Mouse (Mus musculus): ENCODE data around the gene Hspa1l. TPM values are rescaled to one million over a fixed set of nuclear protein-coding genes. Genes with fewer than 3 reads are reported as not detected.
"Not testable (repeated sequence)": the region's sequence is repeated elsewhere in the genome, so short reads cannot be mapped to it uniquely, and the experiment has no call there.

The Hspa1l gene
- polyA plus RNA-seq, 1 experiment from 2014 or later, result 0.46 TPM

GRCm38 (mm10) chr17:34941344-34942041, 31.0 kb upstream of the Hspa1l start:
- no peaks in the 10 kb centered on the region for H3K27me3 ChIP-seq
- no peak overlapping the region for H3K27ac ChIP-seq
- no peak overlapping the region for H3K9ac ChIP-seq
- no peak for ATAC-seq (ENCODE audit: insufficient number of reproducible peaks, low FRiP score, low TSS enrichment, low read depth)
- H3K9me3 ChIP-seq, result no peaks in the 10 kb centered on the region
- no peaks in the 10 kb centered on the region for H3K36me3 ChIP-seq
- H3K4me3 ChIP-seq, result peak overlapping the region; percentile 22
- WGBS, result 5% methylated on average over 15 of the region's 15 CpGs
- H3K4me2 ChIP-seq, result peak overlapping the region; percentile 33
- peaks cover 12% of the 10 kb centered on the region for H3K4me1 ChIP-seq

- peaks cover 12% of the 10 kb centered on the region for H3K4me1 ChIP-seq
- H3K4me3 ChIP-seq, result no peak overlapping the region
- H3K27ac ChIP-seq, result no peak overlapping the region
- H3K9me3 ChIP-seq, result no peaks in the 10 kb centered on the region
- H3K36me3 ChIP-seq, result no peaks in the 10 kb centered on the region
- no peak overlapping the region for H3K4me2 ChIP-seq
- 77% methylated on average over 4 of the region's 4 CpGs for WGBS
- no peak for ATAC-seq (ENCODE audit: insufficient number of reproducible peaks, low FRiP score, low TSS enrichment, low read depth)
- H3K9ac ChIP-seq, result no peak overlapping the region
- H3K27me3 ChIP-seq, result no peaks in the 10 kb centered on the region
Measured at GRCm38 (mm10) chr17:34943128-34943815, 29.2 kb upstream of the Hspa1l start.

- ATAC-seq (ENCODE audit: insufficient number of reproducible peaks, low FRiP score, low TSS enrichment, low read depth), result no peak
- Histone ChIP-seq H3K4me3 (no peak overlapping the region), H3K9me3 (no peaks in the 10 kb centered on the region), H3K27me3 (no peaks in the 10 kb centered on the region), H3K9ac (no peak overlapping the region), H3K27ac (no peak overlapping the region), H3K4me1 (peaks cover 12% of the 10 kb centered on the region), H3K4me2 (no peak overlapping the region), H3K36me3 (peaks cover under 1% of the 10 kb centered on the region)
Measured at GRCm38 (mm10) chr17:34944362-34944761, 28.1 kb upstream of the Hspa1l start.

GRCm38 (mm10) chr17:34946486-34947140, 25.9 kb upstream of the Hspa1l start:
- Histone ChIP-seq H3K36me3 (peaks cover 20% of the 10 kb centered on the region), H3K4me3 (no peak overlapping the region)
- 86% methylated on average over 5 of the region's 5 CpGs for WGBS

GRCm38 (mm10) chr17:34947606-34948005, 24.9 kb upstream of the Hspa1l start:
- Histone ChIP-seq H3K4me3 (no peak overlapping the region), H3K4me1 (peaks cover 19% of the 10 kb centered on the region), H3K9me3 (no peaks in the 10 kb centered on the region), H3K27me3 (no peaks in the 10 kb centered on the region), H3K36me3 (peaks cover 20% of the 10 kb centered on the region), H3K4me2 (no peak overlapping the region), H3K27ac (no peak overlapping the region), H3K9ac (no peak overlapping the region)
- WGBS, result 26% methylated on average over 8 of the region's 8 CpGs
- ATAC-seq (ENCODE audit: insufficient number of reproducible peaks, low FRiP score, low TSS enrichment, low read depth), result no peak

More at GRCm38 (mm10) chr17:34946486-34947140, 25.9 kb upstream of the Hspa1l start:
- H3K27ac ChIP-seq, result no peak overlapping the region
- no peak for ATAC-seq (ENCODE audit: insufficient number of reproducible peaks, low FRiP score, low TSS enrichment, low read depth)
- no peaks in the 10 kb centered on the region for H3K9me3 ChIP-seq
- H3K4me2 ChIP-seq, result no peak overlapping the region
- no peaks in the 10 kb centered on the region for H3K27me3 ChIP-seq
- peaks cover 23% of the 10 kb centered on the region for H3K4me1 ChIP-seq
- H3K9ac ChIP-seq, result no peak overlapping the region

GRCm38 (mm10) chr17:34948721-34949552, 23.6 kb upstream of the Hspa1l start:
- not testable (repeated sequence) for H3K27me3 ChIP-seq; H3K4me2 ChIP-seq; H3K9me3 ChIP-seq; H3K9ac ChIP-seq; ATAC-seq (ENCODE audit: insufficient number of reproducible peaks, low FRiP score, low TSS enrichment, low read depth); H3K27ac ChIP-seq; H3K4me3 ChIP-seq
- Histone ChIP-seq H3K4me1 (peaks cover 19% of the 10 kb centered on the region), H3K36me3 (peaks cover 20% of the 10 kb centered on the region)
- WGBS, result 62% methylated on average over 9 of the region's 9 CpGs

- no peak overlapping the region for H3K4me2 ChIP-seq
- ATAC-seq (ENCODE audit: insufficient number of reproducible peaks, low FRiP score, low TSS enrichment, low read depth), result no peak
- no peak overlapping the region; the same call in 1 of the 2 replicates for H3K27ac ChIP-seq
- H3K4me1 ChIP-seq, result peaks cover 15% of the 10 kb centered on the region
- no peak overlapping the region for H3K9ac ChIP-seq
- peaks cover 2% of the 10 kb centered on the region; the same call in 1 of the 2 replicates for H3K27me3 ChIP-seq
- H3K4me3 ChIP-seq, result no peak overlapping the region
- H3K36me3 ChIP-seq, result peaks cover 20% of the 10 kb centered on the region
- WGBS, result 42% methylated on average over 4 of the region's 4 CpGs
- H3K9me3 ChIP-seq, result no peaks in the 10 kb centered on the region
Measured at GRCm38 (mm10) chr17:34949553-34949969, 22.9 kb upstream of the Hspa1l start.

- peaks cover 20% of the 10 kb centered on the region for H3K36me3 ChIP-seq
- H3K4me1 ChIP-seq, result peaks cover 15% of the 10 kb centered on the region
- peak overlapping the region; percentile 96 for H3K9ac ChIP-seq
- peak overlapping the region; percentile 91 for H3K27ac ChIP-seq
- WGBS, result 18% methylated on average over 10 of the region's 10 CpGs
- peak overlapping the region; percentile 88 for H3K4me3 ChIP-seq
- H3K9me3 ChIP-seq, result no peaks in the 10 kb centered on the region
- ATAC-seq (ENCODE audit: insufficient number of reproducible peaks, low FRiP score, low TSS enrichment, low read depth), result no peak
- H3K27me3 ChIP-seq, result peaks cover 12% of the 10 kb centered on the region
- H3K4me2 ChIP-seq, result peak overlapping the region; percentile 66
Measured at GRCm38 (mm10) chr17:34950514-34951455, 21.7 kb upstream of the Hspa1l start.

- Histone ChIP-seq H3K36me3 (peaks cover 20% of the 10 kb centered on the region), H3K4me2 (peak overlapping the region; percentile 66), H3K4me1 (peaks cover 15% of the 10 kb centered on the region), H3K4me3 (peak overlapping the region; percentile 88), H3K27ac (peak overlapping the region; percentile 91), H3K9ac (peak overlapping the region; percentile 96), H3K27me3 (peaks cover 16% of the 10 kb centered on the region), H3K9me3 (no peaks in the 10 kb centered on the region)
- under 1% methylated on average over 29 of the region's 29 CpGs for WGBS
- ATAC-seq (ENCODE audit: insufficient number of reproducible peaks, low FRiP score, low TSS enrichment, low read depth), result peak; percentile 26; the same call in 1 of the 2 replicates
Measured at GRCm38 (mm10) chr17:34951636-34952377, 20.7 kb upstream of the Hspa1l start.

- under 1% methylated on average over 23 of the region's 23 CpGs for WGBS
- H3K4me3 ChIP-seq, result peak overlapping the region; percentile 88
- no peaks in the 10 kb centered on the region for H3K9me3 ChIP-seq
- peak overlapping the region; percentile 96 for H3K9ac ChIP-seq
- peak; percentile 83 for ATAC-seq (ENCODE audit: insufficient number of reproducible peaks, low FRiP score, low TSS enrichment, low read depth)
- peaks cover 15% of the 10 kb centered on the region for H3K4me1 ChIP-seq
- peaks cover 20% of the 10 kb centered on the region for H3K36me3 ChIP-seq
- peaks cover 19% of the 10 kb centered on the region for H3K27me3 ChIP-seq
- H3K4me2 ChIP-seq, result peak overlapping the region; percentile 66
- peak overlapping the region; percentile 91 for H3K27ac ChIP-seq
Measured at GRCm38 (mm10) chr17:34952378-34953040, 20.0 kb upstream of the Hspa1l start.

Data from limb, embryonic 15.5 days (tissue).